Mouse (Mus musculus) C2C12 (cell line): ENCODE data around the gene Swi5. TPM values are rescaled to one million over a fixed set of nuclear protein-coding genes. Genes with fewer than 3 reads are reported as not detected.
A peak's percentile ranks its signal among the peaks of the same experiment; 100 is the strongest.

Experiments used
- H3K27me3 ChIP-seq: one replicate; pipeline ENCODE4 v1.6.1; 2011; ENCODE audit not compliant: control insufficient read depth, insufficient read depth, insufficient read length
- H3K36me3 ChIP-seq: one replicate; pipeline ENCODE4 v1.6.1; 2011; ENCODE audit not compliant: control insufficient read depth, insufficient read depth
- H3K4me3 ChIP-seq: one replicate; pipeline ENCODE4 v1.5.1; 2011; ENCODE audit warnings: mild to moderate bottlenecking, control low read depth; ENCODE audit not compliant: poor library complexity, insufficient read depth, severe bottlenecking
- H3K79me2 ChIP-seq: one replicate; pipeline ENCODE4 v1.6.1; 2011; ENCODE audit not compliant: control insufficient read depth, insufficient read depth
- H3K79me3 ChIP-seq: one replicate; pipeline ENCODE4 v1.6.1; 2011; ENCODE audit warnings: low read depth, control low read depth
- H3ac ChIP-seq: one replicate; pipeline ENCODE3; 2011; ENCODE audit warnings: low read depth; ENCODE audit not compliant: control insufficient read depth, insufficient read length
- CEBPB ChIP-seq: IDR thresholded peaks from one replicate; pipeline ENCODE4 v1.6.1; 2011; ENCODE audit warnings: low read depth, mild to moderate bottlenecking, control low read depth, moderate library complexity
- CTCF ChIP-seq: IDR thresholded peaks from one replicate; pipeline ENCODE4 v1.5.1; 2011; ENCODE audit not compliant: control insufficient read depth, insufficient read depth, insufficient read length
- FOSL1 ChIP-seq: IDR thresholded peaks from one replicate; pipeline ENCODE4 v1.8.0; 2011; ENCODE audit warnings: mild to moderate bottlenecking, low read length; ENCODE audit not compliant: poor library complexity, insufficient read depth, severe bottlenecking
- MAX ChIP-seq: IDR thresholded peaks from one replicate; pipeline ENCODE4 v1.6.1; 2011; ENCODE audit warnings: mild to moderate bottlenecking, control low read depth
- MYOD1 ChIP-seq: IDR thresholded peaks from one replicate; pipeline ENCODE4 v1.6.1; 2011; ENCODE audit warnings: low read depth; ENCODE audit not compliant: control insufficient read depth, insufficient read length
- MYOG ChIP-seq: IDR thresholded peaks from one replicate; pipeline ENCODE4 v1.6.1; 2011; ENCODE audit not compliant: control insufficient read depth, insufficient read length; ENCODE audit errors: extremely low read depth
- USF1 ChIP-seq: IDR thresholded peaks from one replicate; pipeline ENCODE4 v1.6.1; 2011; ENCODE audit warnings: low read depth, mild to moderate bottlenecking, control low read depth, moderate library complexity
- polyA plus RNA-seq: library from polyadenylated mRNA; unstranded; fragments of >200 nt; fragmentation: generic; extraction: Trizol; gene quantifications from one replicate; pipeline ENCODE4 v1.2.1, GENCODE M21; 2012; ENCODE audit warnings: missing spikeins

Gene Swi5
- polyA plus RNA-seq, 1 experiment, result 387 TPM

DNA sequence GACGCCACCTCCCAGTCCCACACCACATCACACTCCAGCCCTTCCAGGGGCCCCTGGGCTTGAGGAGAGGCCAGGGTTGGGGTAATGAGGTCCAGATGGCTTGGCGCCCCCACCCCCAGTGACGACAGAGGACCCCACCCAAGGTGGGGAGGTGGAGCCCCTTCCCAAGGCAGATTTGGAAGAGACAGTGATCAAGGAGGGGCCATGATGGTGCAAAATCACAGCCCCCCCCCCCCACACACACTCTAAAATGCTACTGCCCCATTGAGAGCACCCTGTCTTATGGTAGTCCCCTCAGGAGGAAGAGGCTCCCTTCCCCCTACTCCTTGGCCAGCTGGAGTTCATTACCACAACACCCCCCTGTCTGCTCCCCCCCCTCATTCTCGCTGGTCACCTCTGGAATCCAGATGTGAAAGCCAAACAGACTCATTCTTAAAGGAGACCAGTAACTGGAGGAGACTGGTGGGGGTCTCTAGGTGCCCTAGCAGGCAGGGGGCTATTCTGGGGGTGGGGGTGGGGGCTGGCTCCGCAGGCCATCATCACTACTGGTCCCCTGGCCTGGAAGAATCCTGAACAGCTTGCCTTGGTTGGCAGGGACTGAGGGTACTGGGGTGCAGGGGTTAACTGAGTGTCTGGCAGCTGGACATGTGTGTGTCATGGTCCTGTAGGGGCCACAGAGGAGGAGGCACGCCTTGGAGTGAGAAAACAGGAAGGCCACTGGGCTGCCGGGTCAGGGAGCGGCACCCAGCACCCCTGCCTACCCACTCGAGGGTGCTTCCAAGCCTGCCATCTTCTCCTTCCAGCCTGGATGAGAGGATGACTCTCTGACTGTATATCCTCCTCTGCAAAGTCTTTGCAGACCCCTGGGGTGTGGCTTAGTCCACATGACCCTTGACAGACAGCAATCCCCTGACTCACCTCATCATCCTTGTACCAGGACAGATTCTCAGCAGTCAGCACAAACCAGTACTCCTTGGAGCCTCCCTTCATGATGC lies 32.0 kb upstream of the Swi5 start:
- Histone ChIP-seq H3K79me2 (no peaks in the 10 kb centered on the region), H3K36me3 (no peaks in the 10 kb centered on the region), H3ac (no peak overlapping the region), H3K27me3 (no peaks in the 10 kb centered on the region), H3K4me3 (no peak overlapping the region), H3K79me3 (no peaks in the 10 kb centered on the region)
- TF ChIP-seq MYOG, result no peak
- TF ChIP-seq USF1, result no peak
- TF ChIP-seq CEBPB, result no peak
- no peak for TF ChIP-seq FOSL1
- no peak for TF ChIP-seq MAX
- no peak for TF ChIP-seq MYOD1
- no peak for TF ChIP-seq CTCF

DNA sequence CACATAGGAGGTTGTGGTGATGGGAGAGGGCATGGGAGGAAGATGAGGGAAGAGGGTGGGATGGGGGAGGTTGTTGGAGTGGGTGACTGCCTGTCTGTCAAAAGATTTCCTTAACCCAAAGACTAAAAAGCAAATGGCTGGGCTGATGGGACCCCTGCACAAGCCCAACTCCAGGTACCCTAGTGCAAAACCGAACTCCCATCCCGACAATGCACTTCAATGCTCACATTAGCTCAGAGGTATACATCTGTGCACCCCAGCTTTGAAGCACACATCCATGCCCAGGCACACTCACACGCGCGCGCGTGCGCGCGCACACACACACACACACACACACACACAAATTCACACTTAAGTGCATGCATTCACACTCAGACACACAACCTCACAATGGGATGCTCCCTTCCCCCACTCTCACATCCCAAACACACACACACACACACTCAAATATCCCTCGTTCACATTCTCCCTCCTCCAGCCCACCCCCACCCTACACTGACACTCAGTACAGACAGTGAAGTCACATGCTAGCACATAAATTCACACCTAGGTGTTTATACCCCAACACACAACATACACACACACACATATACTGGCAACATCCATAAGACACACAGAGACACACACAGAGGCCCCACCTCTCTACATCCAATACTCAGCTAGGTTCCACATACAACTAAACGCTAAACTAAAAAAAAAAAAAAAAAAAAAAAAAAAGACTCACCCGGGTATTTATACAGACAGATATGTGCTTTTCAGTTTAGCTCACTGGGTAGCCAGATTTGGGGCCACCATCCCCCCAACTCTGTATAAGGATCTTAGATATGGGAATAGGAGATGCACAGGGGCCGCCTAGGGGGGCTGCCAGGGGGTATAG lies 31.1 kb upstream of the Swi5 start:
- no peaks in the 10 kb centered on the region for H3K79me3 ChIP-seq
- peak overlapping the region; percentile 16 for H3K4me3 ChIP-seq
- no peak overlapping the region for H3ac ChIP-seq
- H3K36me3 ChIP-seq, result no peaks in the 10 kb centered on the region
- no peaks in the 10 kb centered on the region for H3K79me2 ChIP-seq
- H3K27me3 ChIP-seq, result no peaks in the 10 kb centered on the region
- TF ChIP-seq USF1, result no peak
- no peak for TF ChIP-seq FOSL1
- TF ChIP-seq MYOD1, result no peak
- no peak for TF ChIP-seq CEBPB
- TF ChIP-seq MAX, result no peak
- TF ChIP-seq CTCF, result no peak
- TF ChIP-seq MYOG, result no peak

DNA sequence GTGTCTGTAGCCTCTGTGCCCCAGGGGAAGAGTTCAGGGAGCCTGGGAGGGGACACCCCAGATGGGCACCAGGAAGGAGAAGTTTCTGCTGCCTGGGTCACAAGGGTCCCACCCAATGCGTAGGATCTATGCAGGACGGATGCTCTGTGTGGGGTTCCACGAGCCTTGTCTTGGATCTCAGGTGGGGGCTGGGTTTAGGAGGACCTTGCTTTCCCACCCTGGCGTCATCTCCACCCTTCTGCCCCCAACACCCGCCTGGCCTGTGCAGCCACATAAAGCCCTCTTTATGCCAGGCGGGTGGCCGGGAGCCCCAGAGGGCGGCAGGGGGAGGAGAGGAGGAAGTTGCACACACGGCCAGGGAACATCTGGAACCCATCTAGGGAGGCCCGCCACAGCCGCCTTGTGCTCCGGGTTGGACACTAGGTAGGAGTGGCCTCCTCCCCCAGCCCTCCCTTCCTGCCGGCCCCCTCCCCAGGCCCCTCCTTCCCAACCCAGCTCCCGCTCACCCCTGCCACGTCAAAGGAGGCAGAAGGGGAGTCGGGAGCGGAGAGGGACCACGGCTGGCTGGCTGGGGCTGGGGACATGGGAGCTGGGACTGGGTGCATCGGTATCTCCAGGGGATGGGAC lies 30.0 kb upstream of the Swi5 start:
- Histone ChIP-seq H3K79me2 (no peaks in the 10 kb centered on the region), H3K36me3 (no peaks in the 10 kb centered on the region), H3K4me3 (peak overlapping the region; percentile 16), H3K27me3 (no peaks in the 10 kb centered on the region), H3ac (no peak overlapping the region), H3K79me3 (no peaks in the 10 kb centered on the region)
- TF ChIP-seq USF1 (no peak), MAX (no peak), MYOG (no peak)

DNA sequence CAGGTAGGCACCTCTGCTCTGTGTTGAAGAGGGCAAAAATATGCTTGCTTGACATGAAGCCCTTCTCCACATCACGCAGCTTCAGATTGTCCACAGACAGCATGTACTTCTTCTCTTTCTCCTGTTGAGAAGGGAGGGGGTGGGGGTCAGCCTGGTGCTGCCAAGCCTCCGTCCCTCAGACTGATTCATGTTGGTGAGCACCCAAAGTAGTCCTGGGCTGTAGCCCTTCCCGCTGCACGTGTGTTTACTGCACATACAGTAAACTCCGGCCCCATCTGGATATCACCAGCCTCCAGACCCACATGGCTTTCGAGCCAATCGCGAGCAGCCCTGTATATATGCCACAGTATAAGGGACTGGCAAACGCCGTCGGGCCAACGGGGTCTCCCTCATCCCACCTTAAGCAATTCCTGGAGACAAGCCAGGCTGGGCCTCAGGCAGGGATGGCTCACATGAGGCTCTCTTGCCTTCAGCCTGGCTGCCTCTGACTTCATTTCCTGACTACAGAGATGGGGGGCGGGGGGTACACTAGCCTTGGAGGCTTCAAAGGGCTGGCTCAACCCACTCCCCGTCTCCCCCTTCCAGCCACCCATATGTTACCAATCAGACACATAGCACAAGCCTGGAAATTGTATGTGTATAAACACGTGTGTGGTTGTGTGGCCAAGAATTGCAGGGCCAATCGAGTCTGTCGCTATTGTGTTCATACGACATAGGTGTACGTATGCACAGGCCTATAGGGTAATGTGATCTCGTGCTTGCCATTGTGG lies 29.2 kb upstream of the Swi5 start:
- Histone ChIP-seq H3K36me3 (no peaks in the 10 kb centered on the region), H3K79me3 (no peaks in the 10 kb centered on the region), H3K79me2 (no peaks in the 10 kb centered on the region), H3K4me3 (no peak overlapping the region), H3K27me3 (no peaks in the 10 kb centered on the region), H3ac (no peak overlapping the region)
- TF ChIP-seq FOSL1 (no peak), CEBPB (no peak), USF1 (no peak), MYOG (no peak)

DNA sequence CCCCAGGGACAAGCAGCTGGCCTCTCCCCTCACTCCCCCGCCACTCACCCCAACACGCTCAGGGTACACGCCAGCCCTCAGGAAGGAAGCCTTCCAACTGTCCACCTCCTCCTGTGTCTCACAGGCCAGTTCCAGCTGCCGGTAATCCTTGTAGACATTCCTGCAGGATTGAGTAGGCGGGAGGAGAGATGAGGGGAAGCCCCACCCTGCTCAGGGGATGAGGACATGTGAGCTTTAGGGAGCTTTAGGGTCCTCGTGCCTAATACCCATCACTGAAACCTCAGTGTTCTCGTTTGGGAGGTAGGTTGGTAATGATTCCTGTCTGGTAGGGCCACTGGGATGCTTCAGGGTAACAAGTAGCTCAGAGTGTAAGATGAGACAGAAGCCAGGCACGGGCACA lies 27.9 kb upstream of the Swi5 start:
- Histone ChIP-seq H3K36me3 (peaks cover 7% of the 10 kb centered on the region), H3K79me2 (no peaks in the 10 kb centered on the region), H3K79me3 (no peaks in the 10 kb centered on the region), H3K4me3 (no peak overlapping the region), H3K27me3 (no peaks in the 10 kb centered on the region), H3ac (peak overlapping the region; percentile 19)
- TF ChIP-seq FOSL1 (no peak), MAX (no peak), CTCF (no peak), MYOD1 (no peak), MYOG (no peak), CEBPB (no peak)
